Mouse (Mus musculus): Measurements from ENCODE around the gene Pde4c.

Gene Pde4c

DNA sequence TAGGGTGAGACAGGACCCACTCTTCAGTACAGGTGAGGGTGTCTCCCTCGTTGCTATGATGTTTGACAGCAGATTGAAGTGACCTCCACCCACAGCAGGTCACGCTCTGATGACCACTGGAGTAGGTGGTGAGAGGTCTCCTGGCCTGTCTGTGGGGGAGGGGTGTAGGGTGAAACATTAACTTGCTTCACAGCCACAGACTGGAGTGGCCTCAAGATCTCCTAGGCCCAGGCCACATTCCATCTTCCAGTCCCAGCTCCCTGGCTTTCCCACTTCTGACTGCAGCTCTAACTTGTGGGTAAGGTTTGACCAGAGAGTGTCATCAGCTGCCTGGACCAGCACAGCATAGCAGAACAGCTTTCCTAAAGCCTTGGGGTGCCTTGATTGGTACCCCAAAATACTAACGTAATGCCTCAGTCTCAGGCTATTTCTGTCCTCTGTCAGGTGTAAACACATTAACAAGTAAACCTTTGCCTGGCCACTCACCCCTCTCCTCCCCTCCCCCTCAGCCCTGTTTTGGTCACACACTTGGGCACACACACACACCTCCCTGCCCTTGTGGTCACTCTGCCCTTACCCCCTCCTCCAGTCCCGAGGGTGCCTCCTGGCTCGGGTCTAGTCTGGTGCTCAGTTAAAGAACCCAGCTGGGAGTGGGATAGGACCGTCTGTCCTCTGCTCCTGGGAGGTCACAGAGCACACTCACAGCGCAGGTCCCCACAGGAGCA, at the start of gene Pde4c:
Gene Pde4c, plus strand, starts transcription at position 235 of the 725 bp plus-strand sequence.
- DNase-seq (ENCODE audit: low read depth, low spot score): no peak

DNA sequence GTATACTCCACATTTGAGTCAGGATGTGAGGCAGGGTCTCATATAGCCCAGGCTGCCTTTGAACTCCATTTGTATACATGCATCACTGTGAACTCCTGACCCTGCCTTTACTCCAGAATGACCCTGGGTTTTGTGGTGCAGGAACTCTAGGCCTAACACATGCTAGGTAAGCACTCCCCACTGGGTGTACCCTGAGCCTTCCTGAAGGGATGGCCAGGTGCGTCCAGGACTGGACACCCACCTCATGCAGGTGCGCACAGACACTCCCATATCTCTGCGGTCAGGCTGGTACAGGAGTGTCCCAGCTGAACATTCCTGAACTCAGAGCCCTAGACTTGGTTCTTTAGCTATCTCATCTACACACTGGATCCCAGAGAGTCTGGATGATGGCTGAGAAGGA, 49.4 kb upstream of the Pde4c start:
- DNase-seq (ENCODE audit: low read depth, low spot score): peak; percentile 37

DNA sequence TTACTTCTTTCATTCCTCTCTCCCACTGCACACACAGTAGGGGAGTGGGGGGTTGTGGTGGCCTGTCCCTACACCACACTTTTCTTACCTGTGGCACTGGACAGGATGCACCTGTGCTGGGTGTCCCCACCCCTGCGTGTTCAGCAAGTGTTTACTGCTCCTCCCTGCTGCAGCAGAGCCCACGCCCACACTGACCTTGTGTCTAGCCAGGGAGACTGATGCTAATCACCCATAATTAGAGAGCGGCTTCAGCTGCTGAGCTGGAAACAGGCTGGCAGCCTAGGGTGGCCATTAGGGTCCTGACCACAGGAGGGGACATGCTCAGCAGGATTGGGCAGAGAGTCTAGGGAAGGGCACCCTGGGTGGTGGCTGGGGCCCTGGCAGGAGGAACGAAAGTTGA, 48.8 kb upstream of the Pde4c start:
- peak; percentile 50 for DNase-seq (ENCODE audit: low read depth, low spot score)

DNA sequence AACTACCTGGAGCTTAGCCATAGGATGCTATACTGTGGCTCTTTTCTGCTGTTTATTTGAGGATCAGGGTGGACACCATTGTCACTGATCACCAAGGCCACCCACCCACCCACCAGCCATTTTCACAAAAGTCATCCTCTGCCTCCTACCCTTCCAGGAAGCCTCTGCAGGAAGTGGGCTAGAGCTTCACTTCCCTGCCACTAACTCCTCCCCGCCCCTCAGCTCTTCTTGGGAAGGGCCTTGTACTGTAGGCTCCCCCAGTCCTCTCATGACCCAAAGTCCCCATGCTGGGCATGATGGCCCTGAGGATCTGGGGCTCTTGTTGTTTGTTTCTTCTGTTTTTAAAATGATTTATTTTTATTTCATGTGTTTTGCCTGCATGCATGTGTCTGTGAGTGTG, 48.2 kb upstream of the Pde4c start:
- peak; percentile 57 for DNase-seq (ENCODE audit: low read depth, low spot score)

DNA sequence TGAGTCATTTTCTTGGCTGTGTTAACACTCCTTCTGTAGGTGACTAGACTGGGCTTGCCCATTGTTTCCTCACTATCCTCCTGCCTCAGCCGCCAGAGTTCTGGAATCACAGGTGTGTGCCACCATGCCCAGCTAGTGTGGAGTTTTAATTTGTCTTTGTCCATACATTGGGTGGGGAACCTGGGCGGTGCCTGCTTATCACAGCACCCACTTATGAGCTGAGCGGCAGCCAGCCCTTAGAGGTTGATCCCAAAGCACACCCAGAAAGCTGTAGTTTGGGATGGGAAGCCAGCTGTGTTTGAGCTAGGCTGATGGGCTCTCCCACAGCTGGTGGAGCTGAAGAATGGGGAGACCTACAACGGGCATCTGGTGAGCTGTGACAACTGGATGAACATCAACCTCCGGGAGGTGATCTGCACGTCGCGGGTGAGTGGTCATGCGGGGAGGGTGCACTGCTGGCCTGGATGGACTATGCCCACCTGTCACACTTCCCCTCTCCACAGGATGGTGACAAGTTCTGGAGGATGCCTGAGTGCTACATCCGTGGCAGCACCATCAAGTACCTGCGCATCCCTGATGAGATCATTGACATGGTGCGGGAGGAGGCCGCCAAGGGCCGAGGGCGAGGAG, 46.0 kb upstream of the Pde4c start:
- DNase-seq (ENCODE audit: low read depth, low spot score): no peak

DNA sequence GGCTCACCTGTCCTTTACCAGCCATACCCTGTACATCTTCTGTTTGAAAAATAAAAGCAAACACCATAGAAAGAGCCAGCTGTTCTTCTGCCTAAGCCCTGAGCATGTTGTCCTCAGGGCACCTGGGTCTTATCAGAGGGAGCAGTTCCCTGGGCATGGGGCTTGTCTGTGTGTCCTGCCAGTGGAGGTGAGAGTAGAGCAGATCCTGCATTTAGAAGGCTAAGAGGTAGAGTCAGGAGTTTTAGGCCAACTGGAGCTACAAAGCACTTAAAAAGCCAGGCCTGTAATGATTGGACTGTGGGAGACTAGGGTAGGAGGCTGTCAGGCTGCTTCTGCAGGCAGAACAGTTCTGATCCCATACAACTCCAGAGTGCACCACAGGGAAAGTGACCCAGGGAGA, 44.8 kb upstream of the Pde4c start:
- DNase-seq (ENCODE audit: low read depth, low spot score): no peak

DNA sequence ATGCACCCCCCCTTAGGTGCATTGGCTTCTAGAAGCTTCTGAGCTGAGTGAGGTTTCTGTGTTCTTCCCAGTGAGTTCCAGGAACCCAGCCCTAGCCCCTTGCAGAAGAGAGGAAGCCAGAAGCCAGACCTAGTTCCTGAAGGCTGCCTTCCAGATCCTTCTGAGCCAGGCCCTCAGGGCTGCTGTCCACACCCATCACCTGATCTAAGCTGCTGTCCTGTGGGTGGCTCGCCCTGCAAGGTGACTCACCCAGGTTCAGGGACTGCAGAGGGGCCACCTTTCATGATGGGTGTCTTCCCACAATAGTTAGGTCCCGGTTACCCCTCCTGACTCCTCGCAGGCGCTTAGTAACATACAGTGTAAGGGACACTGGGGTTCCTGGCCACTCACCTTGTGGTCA, 44.1 kb upstream of the Pde4c start:
- no peak for DNase-seq (ENCODE audit: low read depth, low spot score)

DNA sequence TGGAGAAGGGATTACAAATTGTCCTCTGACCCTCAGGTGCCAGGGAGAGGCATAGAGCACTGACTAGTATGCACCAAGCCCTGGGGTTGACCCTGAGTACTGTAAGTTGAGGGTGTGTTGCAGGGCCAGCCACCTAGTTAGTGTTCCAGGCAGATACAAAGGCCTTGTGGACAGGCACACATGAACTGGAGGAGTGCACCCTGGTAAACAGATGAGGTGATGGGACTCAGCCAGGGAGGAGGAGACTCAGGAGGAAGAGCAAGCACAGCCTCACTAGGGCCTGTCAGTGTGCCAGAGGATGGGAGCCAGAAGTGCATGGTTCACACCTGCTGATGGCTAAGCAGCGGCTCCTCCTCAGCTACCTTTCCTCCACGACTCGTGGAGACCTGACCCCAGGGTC, 43.5 kb upstream of the Pde4c start:
- no peak for DNase-seq (ENCODE audit: low read depth, low spot score)

DNA sequence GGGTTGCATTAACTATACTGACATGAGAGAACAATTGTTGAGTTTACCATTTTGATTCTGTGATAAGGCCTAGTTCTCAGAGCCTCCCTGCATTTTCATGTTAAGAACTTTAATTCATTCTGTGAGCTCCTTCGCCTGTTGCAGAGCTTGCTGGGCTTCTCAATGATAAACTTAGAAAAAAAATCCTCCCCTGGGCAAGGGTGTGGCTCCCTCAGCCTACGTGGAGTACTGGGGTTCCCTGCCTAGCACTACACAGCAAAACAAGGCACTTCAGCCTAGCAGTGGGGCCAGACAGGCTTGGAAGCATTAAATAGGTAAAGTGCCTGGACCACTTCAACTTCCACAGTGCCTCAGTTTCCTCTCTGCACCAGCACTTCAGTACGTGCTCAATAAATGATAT, 42.1 kb upstream of the Pde4c start:
- DNase-seq (ENCODE audit: low read depth, low spot score): no peak

DNA sequence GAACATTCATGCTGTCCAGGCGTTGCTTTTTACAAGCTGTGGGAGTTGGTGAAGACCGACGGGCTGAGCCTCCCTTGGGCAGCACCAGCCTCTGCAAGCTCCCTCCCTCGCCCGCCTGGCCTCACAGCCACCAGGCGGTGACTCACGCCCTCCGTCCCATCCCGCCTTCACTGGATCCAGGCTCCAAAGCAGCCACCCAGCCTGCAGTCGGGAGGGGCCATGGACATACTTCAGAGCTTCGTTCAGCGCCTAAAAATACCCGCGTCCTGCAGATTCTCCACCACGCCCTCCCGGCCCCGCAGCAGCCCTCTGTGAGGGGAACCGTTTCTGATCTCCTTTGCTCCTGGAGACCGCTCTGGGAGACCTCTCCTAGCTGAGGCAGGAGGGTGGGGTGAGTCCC, 41.3 kb upstream of the Pde4c start:
- DNase-seq (ENCODE audit: low read depth, low spot score): peak; percentile 72

DNA sequence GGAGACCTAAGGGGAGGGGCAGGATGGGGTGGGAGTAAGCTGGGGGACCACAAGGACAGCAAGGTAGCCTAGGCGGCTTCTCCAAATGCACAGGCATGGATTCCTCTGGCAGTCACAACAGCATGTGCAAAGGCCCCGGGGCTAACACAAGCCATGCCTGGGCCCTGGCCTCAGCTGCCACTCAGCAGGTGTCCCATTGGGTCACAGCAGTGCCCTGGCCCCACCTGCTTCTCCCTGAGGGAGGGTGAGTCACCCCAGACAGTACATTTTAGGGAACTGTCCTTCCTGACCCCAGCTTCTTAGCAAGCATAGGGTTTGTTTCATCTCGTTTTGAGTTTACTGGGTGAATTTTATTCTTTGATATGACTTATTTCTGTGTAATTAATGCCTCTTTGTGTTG, 40.8 kb upstream of the Pde4c start:
- DNase-seq (ENCODE audit: low read depth, low spot score): peak; percentile 24

DNA sequence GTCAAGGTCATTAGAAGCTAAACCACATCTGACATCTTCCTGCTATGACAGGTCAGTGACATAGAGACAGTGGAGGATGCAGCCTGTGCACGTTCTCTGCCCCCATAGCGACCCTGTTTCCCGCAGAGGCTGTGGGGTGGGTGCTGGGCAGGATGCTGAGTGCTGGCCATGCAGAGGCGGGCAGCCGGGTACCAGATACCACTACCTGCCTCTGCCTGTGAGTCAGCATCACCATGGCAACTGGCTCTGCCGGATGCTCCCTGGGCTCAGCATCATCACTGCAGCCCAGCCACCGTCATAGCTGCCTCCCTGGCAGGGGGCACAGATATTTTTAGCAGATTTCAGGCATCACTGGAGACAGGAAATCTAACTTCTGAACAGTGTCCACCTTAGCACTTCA, 39.2 kb upstream of the Pde4c start:
- peak; percentile 33 for DNase-seq (ENCODE audit: low read depth, low spot score)

DNA sequence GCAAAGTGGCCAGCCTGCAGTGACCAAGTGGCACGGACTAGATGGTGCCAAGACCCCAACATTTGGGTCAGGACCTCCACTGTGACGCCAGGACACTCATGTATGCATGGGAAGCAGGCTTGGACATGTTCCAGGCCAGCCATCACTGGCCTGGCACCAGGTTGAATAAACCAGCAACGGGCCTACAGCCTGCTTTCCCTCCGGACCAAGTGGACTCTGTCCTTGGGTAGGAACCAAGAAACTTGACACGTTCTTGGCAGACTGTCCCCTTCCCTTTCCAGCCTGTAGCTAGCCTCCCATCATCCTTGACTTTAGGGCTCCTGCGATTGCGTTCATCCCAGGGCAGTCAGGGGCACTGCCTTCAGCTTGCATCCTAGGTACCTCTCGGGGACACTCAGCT, 35.9 kb upstream of the Pde4c start:
- no peak for DNase-seq (ENCODE audit: low read depth, low spot score)

DNA sequence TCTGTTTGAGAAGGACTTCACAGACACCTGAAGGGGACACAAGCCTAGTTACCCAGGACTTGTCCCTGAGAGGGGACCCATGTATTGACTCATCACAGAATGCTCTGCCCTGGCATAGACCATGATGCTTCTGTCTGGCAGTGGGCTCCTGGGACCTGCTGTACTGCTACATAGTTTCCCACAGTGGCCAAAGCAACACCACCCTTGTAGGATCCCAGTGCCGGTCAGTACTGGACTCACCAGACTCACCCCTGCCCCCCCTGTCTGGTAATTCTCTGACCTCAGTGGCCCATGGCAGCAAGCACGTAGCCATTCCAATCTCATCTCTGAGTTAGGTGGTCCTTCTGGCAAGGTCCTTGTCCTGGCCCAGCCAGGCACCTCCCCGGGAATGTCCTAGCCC, 35.4 kb upstream of the Pde4c start:
- DNase-seq (ENCODE audit: low read depth, low spot score): no peak

DNA sequence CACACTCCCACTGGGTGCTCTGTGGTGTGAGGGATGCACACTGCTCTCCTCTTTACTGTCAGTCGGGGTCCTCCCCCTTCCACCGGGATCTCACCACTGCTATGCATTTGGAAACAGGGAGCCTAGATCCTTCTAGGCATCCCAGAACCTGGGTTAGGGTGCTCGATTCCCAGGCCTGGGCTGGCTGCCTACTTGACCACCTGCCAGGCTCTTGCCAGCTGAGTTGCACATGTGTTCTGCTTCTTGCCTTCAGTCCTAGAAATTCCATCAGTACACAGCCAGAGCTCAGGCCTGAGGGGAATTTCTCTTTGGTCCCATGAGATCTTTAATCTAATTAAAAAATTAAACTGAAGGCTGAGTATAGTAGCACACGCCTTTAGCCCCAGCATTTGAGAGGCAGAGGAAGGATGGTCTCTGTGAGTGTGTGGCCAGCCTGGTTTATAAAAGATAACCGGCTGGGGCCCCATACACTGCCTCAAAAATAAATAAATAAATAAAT, 33.6 kb upstream of the Pde4c start:
- DNase-seq (ENCODE audit: low read depth, low spot score): no peak

DNA sequence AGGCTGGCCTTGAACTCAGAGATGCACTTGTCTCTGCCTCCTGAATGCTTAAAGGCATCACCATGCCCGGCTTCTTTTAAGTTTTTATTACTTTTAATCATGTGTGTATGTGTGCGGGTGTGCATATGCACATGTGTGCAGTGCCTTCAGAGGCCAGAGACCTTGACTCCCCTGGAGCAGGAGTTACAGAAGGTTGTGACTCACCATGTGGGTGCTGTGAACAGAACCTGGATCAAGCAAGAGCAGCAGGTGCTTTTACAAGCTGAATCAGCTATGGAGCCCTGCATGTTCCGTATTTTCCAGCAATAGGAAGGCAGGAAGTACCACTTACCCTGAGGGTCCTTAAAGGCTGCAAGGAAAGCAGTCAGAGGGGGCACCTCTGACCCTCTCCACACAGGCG, 32.3 kb upstream of the Pde4c start:
- peak; percentile 60 for DNase-seq (ENCODE audit: low read depth, low spot score)

DNA sequence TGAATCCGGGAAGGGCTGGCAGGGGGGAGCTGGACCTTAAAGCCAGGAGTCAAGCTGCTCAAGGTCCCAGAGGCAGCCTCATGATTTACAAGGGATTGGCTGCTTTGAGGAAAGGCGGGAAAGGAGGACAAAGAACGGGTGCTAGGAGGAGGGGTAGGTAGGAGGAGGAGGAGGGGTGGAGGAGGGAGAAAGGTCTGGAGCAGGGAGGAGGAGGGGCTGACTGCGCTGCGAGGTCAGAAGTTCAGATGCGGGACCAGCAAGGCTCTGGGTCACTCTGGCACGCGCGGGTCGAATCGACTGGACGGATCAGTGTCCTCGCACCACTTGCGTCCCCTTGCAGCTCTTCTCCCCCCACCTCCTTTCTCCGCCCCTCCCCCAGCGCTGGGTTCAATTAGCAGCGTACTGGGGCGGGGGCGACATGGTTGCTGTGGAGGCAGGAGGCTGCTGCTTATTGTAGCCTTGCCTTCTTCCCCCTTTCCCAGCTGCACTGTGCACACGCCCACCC, 31.7 kb upstream of the Pde4c start:
- DNase-seq (ENCODE audit: low read depth, low spot score): peak; percentile 97

DNA sequence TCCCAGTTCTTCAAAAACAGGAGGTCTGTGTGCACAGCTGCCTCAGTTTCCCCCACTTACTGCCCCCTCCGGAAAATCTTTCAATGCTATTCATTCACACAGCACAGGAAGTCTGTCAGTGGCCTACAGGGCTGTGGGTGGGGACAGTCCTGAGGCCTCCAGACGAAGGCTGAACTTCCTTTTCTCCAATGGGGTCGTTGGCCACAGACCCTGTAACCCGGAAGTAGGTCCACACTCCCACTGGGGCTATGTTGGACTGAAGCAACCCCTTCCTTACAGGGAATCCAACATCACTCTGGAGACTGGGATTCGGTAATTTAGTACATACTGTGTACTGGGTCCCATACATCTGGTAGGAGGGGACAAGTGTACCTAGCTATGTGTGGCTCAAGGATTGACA, 29.9 kb upstream of the Pde4c start:
- DNase-seq (ENCODE audit: low read depth, low spot score): no peak

DNA sequence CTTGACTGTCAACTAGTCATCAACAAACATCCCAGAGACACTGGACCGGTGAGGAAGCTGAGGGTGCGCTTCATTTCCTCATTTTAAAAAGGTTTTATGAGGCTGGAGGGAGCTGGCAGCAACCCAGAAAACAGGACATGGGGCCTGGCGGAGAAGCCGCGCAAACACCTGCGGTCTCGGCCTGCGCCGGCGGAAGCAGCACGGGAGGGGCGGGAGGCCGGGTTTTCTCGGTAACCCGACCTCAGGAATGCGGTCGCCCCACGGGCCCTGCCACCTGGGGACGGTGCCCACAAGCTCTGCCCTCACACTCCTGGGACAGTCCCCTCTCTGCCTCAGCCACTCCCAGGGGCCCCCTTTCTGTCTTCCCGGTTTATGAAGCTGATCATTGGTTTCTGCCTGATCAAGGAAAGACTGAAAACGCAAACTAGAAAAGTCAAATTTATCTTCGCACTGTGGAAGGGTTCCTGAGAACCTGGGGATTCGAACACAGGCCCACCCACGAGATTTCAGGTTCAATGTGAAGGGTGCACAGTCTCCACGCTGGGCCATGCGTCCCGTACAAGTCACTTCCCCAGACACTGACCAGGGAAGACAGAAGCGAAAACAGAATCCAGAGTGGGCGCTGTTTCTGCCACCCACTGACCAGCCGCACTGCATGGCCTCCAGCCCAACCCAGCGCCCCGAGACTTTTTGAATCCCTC, 28.1 kb upstream of the Pde4c start:
- peak; percentile 47 for DNase-seq (ENCODE audit: low read depth, low spot score)

DNA sequence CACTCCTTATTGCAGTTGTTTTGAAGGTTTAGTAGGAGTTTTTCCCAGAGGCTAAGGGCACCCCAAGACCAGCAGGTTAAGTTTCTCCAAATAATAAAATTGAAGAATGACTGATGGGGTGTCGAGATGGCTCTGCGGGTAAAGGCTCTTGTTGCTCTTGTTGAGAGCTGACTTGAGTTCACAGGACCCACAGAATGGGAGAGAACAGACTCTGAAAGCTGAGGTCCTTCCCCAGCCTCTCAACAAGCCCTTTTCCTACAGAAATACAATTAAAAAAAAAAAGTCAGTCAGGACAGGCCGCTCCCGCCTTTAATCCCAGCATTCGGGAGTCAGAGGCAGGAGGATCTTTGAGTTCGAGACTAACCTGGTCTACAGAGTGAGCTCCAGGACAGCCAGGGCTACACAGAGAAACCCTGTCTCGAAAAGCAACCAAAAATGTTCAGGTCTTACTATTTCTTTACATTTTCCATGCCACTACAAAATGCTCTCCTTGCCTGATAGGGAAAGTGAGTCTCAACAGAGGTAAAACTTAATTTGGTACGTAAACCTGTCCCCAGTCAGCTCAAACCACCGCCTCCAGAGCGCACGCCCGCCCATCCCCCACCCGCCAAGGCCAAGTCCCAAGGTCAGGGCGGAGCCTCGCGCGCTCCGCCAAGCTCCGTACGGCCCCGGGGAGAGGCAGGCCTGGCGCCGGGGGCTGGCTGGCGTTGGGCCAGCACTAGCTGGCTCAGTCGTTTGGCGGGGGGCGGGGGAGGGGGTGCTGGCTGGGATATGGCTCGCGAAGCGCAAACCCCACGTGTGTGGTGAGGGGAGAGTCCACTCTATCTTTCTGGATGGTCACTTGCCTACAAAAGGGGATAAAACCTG, 27.3 kb upstream of the Pde4c start:
- DNase-seq (ENCODE audit: low read depth, low spot score): peak; percentile 80

DNA sequence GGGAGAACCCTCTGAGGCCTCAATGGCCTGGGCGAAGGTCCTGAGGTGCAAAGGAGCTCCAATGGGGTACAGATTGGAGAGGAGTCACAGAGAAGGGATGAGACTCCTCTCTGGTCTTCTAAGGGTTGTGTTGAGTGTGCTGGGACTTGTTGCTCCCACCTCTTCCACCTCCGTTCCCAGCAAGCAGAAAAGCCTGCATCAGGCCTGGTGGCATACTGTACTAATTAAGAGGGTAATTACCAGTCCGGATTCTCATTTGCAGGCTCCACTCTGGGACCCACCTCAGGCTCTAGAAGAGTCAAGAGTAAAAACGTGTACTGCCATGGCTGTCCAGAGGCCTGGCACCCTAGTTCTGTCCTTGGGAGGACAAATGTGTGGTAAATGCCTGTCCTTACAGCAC, 26.6 kb upstream of the Pde4c start:
- DNase-seq (ENCODE audit: low read depth, low spot score): no peak

All from R1 (cell line).